Mouse (Mus musculus) adrenal gland, postnatal 25 days (tissue): Measurements from ENCODE around the gene Ssh3. TPM values are rescaled to one million over a fixed set of nuclear protein-coding genes. Genes with fewer than 3 reads are reported as not detected.
A peak's percentile ranks its signal among the peaks of the same experiment; 100 is the strongest.

Experiments used
- DNase-seq: peaks from one replicate; pipeline ENCODE4 v3.0.0; 2021; ENCODE audit warnings: mixed read lengths
- long read RNA-seq: library from polyadenylated mRNA; stranded (forward); transcript quantifications from one replicate; pipeline ENCODE4 v2.0.0, GENCODE M21; 2021
- total RNA-seq: library from RNA; stranded (reverse); gene quantifications from 2 replicates; pipeline ENCODE4 v1.2.3, GENCODE M21; 2021

Gene Ssh3
- total RNA-seq, result 35.6 and 52.3 TPM in 2 replicates
- long read RNA-seq, partial matches to known transcripts, result 1 of 8 reads
- long read RNA-seq, other reads (novel, unspliced or antisense), result 3 of 8 reads

GRCm38 (mm10) chr19:4268566-4269361 lies at the start of gene Ssh3:
Gene Ssh3 (minus strand): TSS chr19:4269180.
- peak; percentile 81 for DNase-seq

GRCm38 (mm10) chr19:4317181-4317580 lies 48.2 kb upstream of the Ssh3 start:
- DNase-seq, result no peak

- peak; percentile 61 for DNase-seq
Observed at GRCm38 (mm10) chr19:4315223-4315944, 46.4 kb upstream of the Ssh3 start.

GRCm38 (mm10) chr19:4309776-4310185 lies 40.8 kb upstream of the Ssh3 start:
- peak; percentile 46 for DNase-seq

GRCm38 (mm10) chr19:4309302-4309701 lies 40.3 kb upstream of the Ssh3 start:
- no peak for DNase-seq

GRCm38 (mm10) chr19:4306190-4306577 lies 37.2 kb upstream of the Ssh3 start, which contains the start of gene Grk2:
Gene Grk2 (minus strand): TSS chr19:4306222.
- DNase-seq, result peak; percentile 90

GRCm38 (mm10) chr19:4305491-4306189 lies 36.7 kb upstream of the Ssh3 start:
- DNase-seq, result peak; percentile 53

- no peak for DNase-seq
Observed at GRCm38 (mm10) chr19:4304871-4305321, 35.9 kb upstream of the Ssh3 start.

GRCm38 (mm10) chr19:4304251-4304821 lies 35.4 kb upstream of the Ssh3 start:
- no peak for DNase-seq

- no peak for DNase-seq
Observed at GRCm38 (mm10) chr19:4303640-4303995, 34.6 kb upstream of the Ssh3 start.

GRCm38 (mm10) chr19:4302936-4303639 lies 34.1 kb upstream of the Ssh3 start:
- DNase-seq, result peak; percentile 54

GRCm38 (mm10) chr19:4301735-4302651 lies 33.0 kb upstream of the Ssh3 start:
- no peak for DNase-seq

GRCm38 (mm10) chr19:4300852-4301734 lies 32.1 kb upstream of the Ssh3 start:
- DNase-seq, result no peak

GRCm38 (mm10) chr19:4300271-4300704 lies 31.3 kb upstream of the Ssh3 start:
- no peak for DNase-seq

GRCm38 (mm10) chr19:4299574-4300270 lies 30.7 kb upstream of the Ssh3 start:
- no peak for DNase-seq

GRCm38 (mm10) chr19:4299126-4299525 lies 30.1 kb upstream of the Ssh3 start:
- DNase-seq, result no peak

GRCm38 (mm10) chr19:4298322-4299121 lies 29.5 kb upstream of the Ssh3 start:
- DNase-seq, result no peak

- DNase-seq, result no peak
Observed at GRCm38 (mm10) chr19:4297851-4298250, 28.9 kb upstream of the Ssh3 start.
